Mouse (Mus musculus) midbrain, embryonic 11.5 days (tissue): ENCODE data around the gene Vps26c. TPM values are rescaled to one million over a fixed set of nuclear protein-coding genes. Genes with fewer than 3 reads are reported as not detected.
"Not testable (repeated sequence)": the region's sequence is repeated elsewhere in the genome, so short reads cannot be mapped to it uniquely, and the experiment has no call there.

Experiments
- ATAC-seq: fragments of 200-750 bp; cut with Nextera tagmentation; 2 replicates; pipeline ENCODE4 v1.8.0; 2017; ENCODE audit warnings: moderate TSS enrichment, moderate library complexity; ENCODE audit not compliant: low FRiP score
- DNase-seq: peaks from one replicate; pipeline ENCODE4 v3.0.0; 2015; ENCODE audit warnings: low spot score; ENCODE audit errors: missing footprints
- H3K27ac ChIP-seq: fragments of 300-500 bp; sonication (generic); 2 replicates; pipeline ENCODE4 v1.5.1; 2014; ENCODE audit warnings: low read depth, low read length
- H3K27me3 ChIP-seq: fragments of 300-500 bp; sonication (generic); 2 replicates; pipeline ENCODE4 v1.6.1; 2014; ENCODE audit warnings: mild to moderate bottlenecking, low read length, moderate library complexity, mixed read lengths; ENCODE audit not compliant: control insufficient read depth, insufficient read depth
- H3K36me3 ChIP-seq: fragments of 300-500 bp; sonication (generic); 2 replicates; pipeline ENCODE4 v1.6.1; 2014; ENCODE audit warnings: mild to moderate bottlenecking, low read length, moderate library complexity, mixed read lengths; ENCODE audit not compliant: control insufficient read depth, insufficient read depth
- H3K4me1 ChIP-seq: fragments of 300-500 bp; sonication (generic); 2 replicates; pipeline ENCODE4 v1.6.1; 2014; ENCODE audit warnings: low read length; ENCODE audit not compliant: control insufficient read depth, insufficient read depth
- H3K4me2 ChIP-seq: fragments of 300-500 bp; sonication (generic); 2 replicates; pipeline ENCODE4 v1.6.1; 2014; ENCODE audit warnings: mild to moderate bottlenecking, moderate library complexity
- H3K4me3 ChIP-seq: fragments of 300-500 bp; sonication (generic); 2 replicates; pipeline ENCODE4 v1.5.1; 2014; ENCODE audit warnings: low read depth, low read length
- H3K9ac ChIP-seq: fragments of 300-500 bp; sonication (generic); 2 replicates; pipeline ENCODE4 v1.6.1; 2014; ENCODE audit warnings: low read length
- H3K9me3 ChIP-seq: fragments of 300-500 bp; sonication (generic); 2 replicates; pipeline ENCODE4 v1.6.1; 2016; ENCODE audit warnings: low read length; ENCODE audit not compliant: control insufficient read depth
- WGBS: fragments of 180-500 bp; shearing (Covaris S2); extraction: QIAGEN DNeasy Blood & Tissue Kit; methylation state at CpG from one replicate; pipeline ENCODE4 v1.1.7; 2014; 5-methylcytosine and 5-hydroxymethylcytosine counted together
- polyA plus RNA-seq: library from polyadenylated mRNA; unstranded; fragments of >200 nt; fragmentation: Nextera tagmentation; extraction: Ambion mirVana; gene quantifications from 2 replicates; pipeline ENCODE4 v1.2.1, GENCODE M21; 2014

The Vps26c gene
- polyA plus RNA-seq, 1 experiment from 2014 or later = 60.0 TPM

DNA sequence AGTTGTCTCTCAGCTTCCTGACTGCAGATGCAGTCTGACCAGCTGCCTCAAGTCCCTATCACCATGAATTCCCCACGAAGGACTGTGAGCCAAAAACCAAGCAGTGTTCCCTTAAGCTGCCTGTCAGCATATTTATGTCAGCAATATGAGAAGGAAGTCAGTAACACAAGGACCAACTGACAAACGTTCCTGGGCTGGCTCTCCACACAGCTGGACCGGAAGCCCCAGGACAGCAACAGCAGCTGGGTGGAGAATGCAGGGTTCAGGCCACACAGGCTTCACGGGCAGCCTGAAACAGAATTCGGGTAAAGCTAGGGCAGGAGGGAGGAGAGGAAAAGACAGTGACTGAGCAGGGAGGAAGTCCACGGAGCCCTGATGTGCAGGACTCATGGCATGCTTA lies 7.6 kb downstream of the Vps26c start:
- Histone ChIP-seq H3K4me1 (no peaks in the 10 kb centered on the region), H3K4me3 (no peak overlapping the region), H3K4me2 (no peak overlapping the region), H3K36me3 (no peaks in the 10 kb centered on the region), H3K9me3 (no peaks in the 10 kb centered on the region), H3K9ac (no peak overlapping the region), H3K27me3 (no peaks in the 10 kb centered on the region), H3K27ac (no peak overlapping the region; the same call in 1 of the 2 replicates)
- ATAC-seq (no peak), DNase-seq (no peak)
- 69% methylated on average over 6 of the region's 6 CpGs for WGBS

DNA sequence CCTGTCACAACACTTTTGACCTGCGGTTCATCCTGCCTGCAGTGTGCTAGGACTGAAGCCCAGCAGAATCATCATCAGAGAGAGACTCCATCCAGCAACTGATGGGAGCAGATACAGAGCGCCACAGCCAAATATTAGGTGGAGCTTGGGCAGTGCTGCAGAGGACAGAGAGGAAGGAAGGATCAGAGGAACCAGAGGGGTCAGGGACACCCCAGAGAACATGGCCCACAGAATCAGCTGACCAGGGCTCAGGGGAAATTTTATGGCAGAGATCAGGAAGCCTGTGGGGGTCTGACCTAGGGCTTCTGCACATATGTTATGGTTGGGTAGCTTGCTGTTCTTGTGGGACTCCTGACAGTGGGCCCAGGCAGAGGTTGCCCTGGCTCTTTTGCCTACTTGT lies 9.0 kb downstream of the Vps26c start:
- H3K36me3 ChIP-seq = no peaks in the 10 kb centered on the region; the same call in 1 of the 2 replicates
- 96% methylated on average over 2 of the region's 2 CpGs for WGBS
- H3K27ac ChIP-seq = no peak overlapping the region
- H3K4me2 ChIP-seq = no peak overlapping the region
- H3K9me3 ChIP-seq = no peaks in the 10 kb centered on the region
- no peaks in the 10 kb centered on the region for H3K4me1 ChIP-seq
- no peaks in the 10 kb centered on the region for H3K27me3 ChIP-seq
- DNase-seq = no peak
- no peak overlapping the region for H3K4me3 ChIP-seq
- no peak overlapping the region for H3K9ac ChIP-seq
- ATAC-seq = no peak

- Histone ChIP-seq H3K9ac (no peak overlapping the region), H3K27me3 (no peaks in the 10 kb centered on the region), H3K27ac (no peak overlapping the region), H3K4me2 (no peak overlapping the region), H3K4me3 (no peak overlapping the region), H3K36me3 (no peaks in the 10 kb centered on the region; the same call in 1 of the 2 replicates), H3K4me1 (no peaks in the 10 kb centered on the region), H3K9me3 (no peaks in the 10 kb centered on the region)
- no peak for DNase-seq
- no peak for ATAC-seq
- WGBS = 89% methylated on average over 2 of the region's 2 CpGs
Observed at GRCm38 (mm10) chr16:94509983-94510382, 16.6 kb downstream of the Vps26c start.

DNA sequence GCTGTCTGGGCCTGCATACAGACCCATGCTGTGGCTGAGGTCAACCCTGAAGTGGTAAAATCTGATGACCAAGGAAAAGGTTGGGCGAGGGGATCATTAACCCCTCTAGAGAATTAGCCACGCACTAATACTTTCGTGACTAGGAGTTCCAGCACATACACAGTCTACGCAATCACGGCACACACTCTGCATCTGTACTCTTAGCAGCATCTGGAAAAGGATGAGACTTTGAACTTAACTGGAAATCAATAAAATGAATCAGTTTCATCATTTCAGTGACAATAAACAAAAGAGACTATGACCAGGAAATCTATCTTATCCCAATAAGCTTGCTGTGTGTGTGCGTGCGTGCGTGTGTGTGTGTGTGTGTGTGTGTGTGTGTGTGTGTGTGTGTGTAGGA lies 17.9 kb downstream of the Vps26c start:
- Histone ChIP-seq H3K9ac (no peak overlapping the region), H3K4me2 (no peak overlapping the region), H3K27ac (no peak overlapping the region), H3K4me1 (no peaks in the 10 kb centered on the region), H3K4me3 (no peak overlapping the region), H3K36me3 (peaks cover 6% of the 10 kb centered on the region; the same call in 1 of the 2 replicates), H3K27me3 (no peaks in the 10 kb centered on the region), H3K9me3 (no peaks in the 10 kb centered on the region)
- DNase-seq (no peak), ATAC-seq (no peak)
- 92% methylated on average over 8 of the region's 8 CpGs for WGBS

DNA sequence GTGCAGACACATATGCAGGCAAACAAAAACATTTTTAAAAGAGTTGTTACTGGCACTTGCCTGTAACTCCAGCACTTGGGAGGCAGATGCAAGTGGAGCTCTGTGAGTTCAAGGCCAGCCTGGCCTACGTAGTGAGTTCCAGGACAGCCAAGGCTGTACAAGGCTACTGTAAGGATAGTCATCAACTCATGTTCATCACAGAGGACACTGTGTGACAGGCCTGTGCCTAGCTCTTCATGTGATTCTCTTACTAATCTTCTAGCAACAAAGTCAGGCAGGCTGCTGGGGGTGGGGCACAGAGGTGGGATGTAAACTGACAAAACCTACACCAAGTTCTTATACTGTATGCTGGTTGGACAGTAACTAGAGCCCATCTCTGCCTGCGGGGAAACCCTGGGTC lies 19.6 kb downstream of the Vps26c start:
- Histone ChIP-seq H3K9ac (no peak overlapping the region), H3K4me2 (no peak overlapping the region), H3K27me3 (no peaks in the 10 kb centered on the region), H3K4me1 (no peaks in the 10 kb centered on the region), H3K9me3 (no peaks in the 10 kb centered on the region), H3K27ac (no peak overlapping the region), H3K4me3 (no peak overlapping the region), H3K36me3 (peaks cover 6% of the 10 kb centered on the region; the same call in 1 of the 2 replicates)
- DNase-seq (no peak), ATAC-seq (no peak)
- 92% methylated on average over 2 of the region's 2 CpGs for WGBS

DNA sequence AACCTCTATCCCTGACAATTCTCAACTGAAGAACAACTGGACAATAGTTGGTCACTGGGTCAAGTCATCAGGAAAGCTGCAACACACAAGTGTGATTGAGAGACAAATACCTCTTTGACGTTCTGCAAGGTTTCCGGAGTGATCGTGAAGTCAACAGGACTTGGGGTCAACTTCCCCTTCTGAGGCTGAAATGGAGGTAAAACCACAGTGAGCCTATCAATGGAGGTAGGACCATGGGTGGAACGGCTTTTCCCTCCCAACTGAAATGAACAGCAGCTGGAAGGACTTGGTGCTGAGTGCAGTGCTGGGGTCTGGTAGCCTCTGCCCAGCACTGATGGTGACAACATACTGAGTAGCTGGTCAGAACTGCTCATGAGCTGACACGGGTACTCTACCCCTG lies 22.4 kb downstream of the Vps26c start:
- no peak overlapping the region for H3K9ac ChIP-seq
- H3K27ac ChIP-seq = no peak overlapping the region
- H3K27me3 ChIP-seq = no peaks in the 10 kb centered on the region
- ATAC-seq = no peak
- no peaks in the 10 kb centered on the region for H3K4me1 ChIP-seq
- WGBS = 96% methylated on average over 5 of the region's 5 CpGs
- no peak overlapping the region for H3K4me2 ChIP-seq
- no peak for DNase-seq
- no peaks in the 10 kb centered on the region for H3K9me3 ChIP-seq
- H3K4me3 ChIP-seq = no peak overlapping the region
- H3K36me3 ChIP-seq = peaks cover 11% of the 10 kb centered on the region; the same call in 1 of the 2 replicates

DNA sequence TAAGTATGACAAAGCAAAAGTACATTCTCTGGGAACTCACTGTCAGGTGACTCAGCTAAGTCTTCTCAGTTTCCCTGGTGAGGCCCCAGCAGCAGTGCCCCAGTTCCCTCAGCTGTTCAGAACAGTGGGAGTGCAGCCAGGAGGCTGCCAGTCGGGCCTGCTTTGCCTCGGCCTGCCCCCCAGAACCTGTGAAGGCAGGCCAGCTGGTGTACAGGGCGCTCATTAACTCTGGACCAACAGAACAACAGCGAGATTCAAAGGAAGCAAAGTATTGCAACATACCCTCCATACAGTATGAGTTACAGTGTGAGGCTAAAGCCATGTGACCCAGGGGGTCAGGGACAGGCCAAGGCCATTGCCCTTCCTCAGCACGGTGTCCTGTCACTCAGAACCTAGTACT lies 28.7 kb downstream of the Vps26c start:
- no peak for ATAC-seq
- H3K27me3 ChIP-seq = no peaks in the 10 kb centered on the region
- H3K9me3 ChIP-seq = no peaks in the 10 kb centered on the region
- peaks cover 16% of the 10 kb centered on the region for H3K36me3 ChIP-seq
- 89% methylated on average over 5 of the region's 5 CpGs for WGBS
- no peak for DNase-seq
- H3K27ac ChIP-seq = no peak overlapping the region
- no peak overlapping the region for H3K4me3 ChIP-seq
- H3K9ac ChIP-seq = no peak overlapping the region
- H3K4me2 ChIP-seq = no peak overlapping the region
- no peaks in the 10 kb centered on the region for H3K4me1 ChIP-seq

DNA sequence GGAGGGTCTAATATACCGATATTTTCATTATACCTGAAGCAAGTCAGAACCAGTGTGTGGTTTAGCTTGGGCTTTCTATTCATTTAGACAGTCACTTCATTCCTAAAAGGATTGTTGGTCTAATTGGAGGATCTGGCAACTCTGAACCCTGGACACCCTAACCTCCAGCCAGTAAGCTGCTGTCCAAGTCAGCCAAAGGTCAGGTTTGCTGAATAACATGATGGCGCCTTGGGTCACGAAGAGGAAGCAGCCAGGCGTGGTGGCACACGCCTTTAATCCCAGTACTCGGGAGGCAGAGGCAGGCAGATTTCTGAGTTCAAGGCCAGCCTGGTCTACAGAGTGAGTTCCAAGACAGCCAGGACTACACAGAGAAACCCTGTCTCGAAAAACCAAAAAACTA lies 29.5 kb downstream of the Vps26c start:
- 90% methylated on average over 7 of the region's 7 CpGs for WGBS
- not testable (repeated sequence) for H3K9me3 ChIP-seq, H3K27me3 ChIP-seq, H3K4me1 ChIP-seq, ATAC-seq, H3K4me3 ChIP-seq, H3K4me2 ChIP-seq, H3K9ac ChIP-seq, DNase-seq, H3K27ac ChIP-seq
- H3K36me3 ChIP-seq = peaks cover 16% of the 10 kb centered on the region

- Histone ChIP-seq H3K9me3 (no peaks in the 10 kb centered on the region), H3K27me3 (no peaks in the 10 kb centered on the region), H3K4me3 (no peak overlapping the region), H3K4me1 (no peaks in the 10 kb centered on the region), H3K27ac (no peak overlapping the region), H3K9ac (no peak overlapping the region), H3K36me3 (no peaks in the 10 kb centered on the region), H3K4me2 (no peak overlapping the region)
- WGBS = 91% methylated on average over 5 of the region's 5 CpGs
- ATAC-seq (no peak), DNase-seq (no peak)
Observed at GRCm38 (mm10) chr16:94489326-94489725, 37.3 kb downstream of the Vps26c start.

GRCm38 (mm10) chr16:94487341-94487740 lies 39.3 kb downstream of the Vps26c start:
- no peaks in the 10 kb centered on the region for H3K9me3 ChIP-seq
- H3K4me2 ChIP-seq = no peak overlapping the region
- no peak overlapping the region for H3K27ac ChIP-seq
- H3K27me3 ChIP-seq = no peaks in the 10 kb centered on the region
- no peaks in the 10 kb centered on the region for H3K4me1 ChIP-seq
- ATAC-seq (no peak), DNase-seq (no peak)
- 89% methylated on average over 5 of the region's 5 CpGs for WGBS
- H3K9ac ChIP-seq = no peak overlapping the region
- no peak overlapping the region for H3K4me3 ChIP-seq
- H3K36me3 ChIP-seq = no peaks in the 10 kb centered on the region
